Mouse (Mus musculus) lung, postnatal 10 days (tissue): ENCODE data around the gene Slc25a39.
"Not testable (repeated sequence)": the region's sequence is repeated elsewhere in the genome, so short reads cannot be mapped to it uniquely, and the experiment has no call there.

Experiments used
- DNase-seq: peaks from one replicate; pipeline ENCODE4 v3.0.0; 2021

Gene Slc25a39

DNA sequence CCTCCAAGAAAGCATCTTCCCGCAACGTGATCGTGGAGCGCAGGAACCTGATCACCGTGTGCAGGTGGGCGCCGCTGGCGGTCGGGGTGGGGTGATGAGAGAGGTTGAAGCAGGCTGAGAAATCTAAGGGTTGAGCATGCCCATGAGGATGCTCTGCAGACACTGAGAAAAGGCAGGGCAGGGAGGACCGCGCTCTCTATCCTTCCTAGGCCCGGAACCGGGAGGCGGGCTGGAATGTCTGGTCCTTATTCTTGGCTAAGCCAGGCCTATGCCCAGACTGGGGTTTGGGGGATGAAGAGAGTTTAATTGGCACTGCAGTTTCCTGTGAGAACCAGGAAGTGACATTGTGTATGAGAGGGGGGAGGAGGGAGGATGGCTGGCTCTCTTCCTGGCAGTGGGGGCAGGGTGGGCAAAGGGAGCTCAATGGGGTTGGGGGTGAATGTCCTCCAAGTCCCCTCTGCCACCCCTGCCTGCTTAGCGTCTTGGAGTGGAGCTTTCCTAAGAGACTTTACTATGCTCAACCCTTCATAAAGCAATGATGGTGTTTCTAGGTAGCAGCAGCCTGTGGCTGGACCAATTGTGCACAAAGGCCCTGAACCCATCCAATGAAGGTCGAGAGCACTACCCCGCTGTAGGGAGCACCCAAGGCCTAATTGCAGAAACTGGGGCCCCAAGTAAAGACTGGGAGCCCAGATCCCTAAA lies 13.9 kb downstream of the Slc25a39 start:
- no peak for DNase-seq

DNA sequence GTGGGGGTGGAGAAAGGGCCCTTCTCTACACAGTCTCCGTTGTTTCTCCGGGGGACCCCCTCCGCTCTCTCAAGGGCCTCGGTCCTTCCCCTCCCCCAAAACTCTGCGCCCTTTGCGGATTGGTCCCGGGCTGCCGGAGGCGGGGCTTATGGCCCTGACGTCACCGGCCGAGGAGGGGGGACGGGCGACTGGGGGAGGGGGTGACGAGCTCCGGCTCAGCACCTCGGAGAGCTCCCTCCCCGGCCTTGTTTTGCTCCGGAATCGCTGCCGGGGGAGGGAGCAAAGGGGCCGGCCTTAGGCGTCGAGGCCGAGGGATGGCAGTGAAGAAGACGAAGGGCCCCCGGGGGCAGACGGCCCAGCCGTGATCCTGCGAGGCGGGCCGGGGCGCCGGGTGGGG lies 14.5 kb downstream of the Slc25a39 start, which contains the start of gene Rundc3a:
Gene Rundc3a, plus strand, starts transcription at position 166 of the 397 bp plus-strand sequence.
- peak; percentile 91 for DNase-seq

DNA sequence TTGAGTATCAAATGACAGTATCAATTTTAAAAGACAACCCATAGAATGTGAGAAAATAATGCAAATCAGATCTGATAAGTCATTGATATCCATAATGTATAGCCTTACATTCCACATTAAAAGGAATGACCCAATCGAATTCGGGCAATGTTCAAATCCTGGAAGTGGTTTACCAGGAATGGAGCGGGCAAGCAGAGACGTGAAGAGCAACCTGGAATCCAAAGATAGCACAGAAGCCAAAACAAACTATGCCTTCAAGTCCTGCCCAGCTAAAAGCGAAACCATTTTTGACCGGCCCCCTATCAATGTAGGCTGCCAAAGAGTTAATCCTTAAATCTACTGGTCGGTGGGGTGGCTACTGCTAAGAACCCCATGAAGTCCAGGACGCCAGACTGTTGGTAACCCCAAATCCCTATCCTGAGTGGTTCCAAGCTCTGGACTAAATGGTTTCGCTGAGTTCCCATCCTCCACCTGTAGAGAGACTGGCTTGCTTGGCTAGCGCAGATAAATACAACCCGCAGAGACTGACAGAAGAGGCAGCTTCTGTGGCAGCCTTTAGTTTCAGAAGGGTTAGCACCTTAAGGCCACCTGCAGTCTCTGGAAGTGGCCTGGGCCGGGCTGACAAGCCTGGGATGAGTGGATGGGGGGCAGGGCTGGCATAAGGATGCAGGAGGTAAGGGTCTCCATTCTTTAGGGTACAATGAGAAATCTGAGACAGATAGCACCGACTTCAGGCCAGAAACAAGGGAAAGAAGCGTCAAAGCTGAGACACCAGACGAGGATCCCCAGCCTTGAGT lies 15.1 kb downstream of the Slc25a39 start:
- DNase-seq = no peak

DNA sequence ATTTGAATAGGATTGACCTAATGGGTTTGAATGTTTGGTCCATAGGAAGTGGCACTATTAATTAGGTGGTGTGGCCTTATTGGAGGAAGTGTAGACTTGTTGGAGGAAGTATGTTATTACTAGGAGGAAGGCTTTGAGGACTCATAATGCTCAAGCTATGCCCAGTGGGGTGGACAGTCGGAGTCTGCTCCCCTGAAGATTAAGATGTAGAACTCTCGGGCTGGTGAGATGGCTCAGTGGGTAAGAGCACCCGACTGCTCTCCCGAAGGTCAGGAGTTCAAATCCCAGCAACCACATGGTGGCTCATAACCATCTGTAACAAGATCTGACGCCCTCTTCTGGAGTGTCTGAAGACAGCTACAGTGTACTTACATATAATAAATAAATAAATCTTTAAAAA lies 18.3 kb downstream of the Slc25a39 start:
- not testable (repeated sequence) for DNase-seq

DNA sequence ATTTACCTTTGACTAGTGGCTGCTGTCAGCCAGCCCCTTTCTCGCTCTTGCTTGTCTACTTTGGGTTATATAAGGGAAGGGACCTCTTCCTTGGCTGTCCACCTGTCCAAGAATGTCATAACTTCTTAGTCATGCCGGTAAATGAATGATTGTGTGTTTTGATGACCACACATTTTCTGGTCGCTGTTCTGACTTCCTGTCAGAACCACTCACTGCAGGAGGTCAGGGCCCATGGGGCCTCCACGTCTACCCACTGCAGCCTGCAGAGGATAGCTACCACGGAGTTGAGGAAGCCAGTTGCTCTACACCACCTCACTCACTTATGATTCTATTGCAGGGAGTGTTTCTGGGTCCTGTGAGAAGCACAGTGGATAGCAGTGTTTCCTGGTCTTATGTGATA lies 21.6 kb downstream of the Slc25a39 start:
- DNase-seq = no peak

DNA sequence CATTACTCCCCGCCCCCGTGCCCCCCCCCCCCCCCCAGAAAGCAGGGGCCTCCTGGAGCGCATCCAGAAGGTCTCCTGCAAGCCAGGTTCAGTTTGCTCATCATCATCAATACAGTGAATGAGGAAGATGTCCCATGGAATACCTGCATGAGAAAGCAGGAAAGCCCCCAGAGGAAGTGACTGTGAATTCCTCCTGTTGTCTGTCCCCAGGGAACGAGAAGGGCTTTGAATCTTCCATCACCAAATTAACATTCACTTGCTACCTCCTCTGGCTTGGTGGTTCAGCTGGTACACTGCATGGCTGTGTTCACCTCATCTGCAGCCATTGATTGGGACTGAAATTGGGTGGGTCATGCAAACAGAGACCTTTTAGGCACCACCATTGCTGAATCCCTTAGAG lies 22.7 kb downstream of the Slc25a39 start:
- no peak for DNase-seq

DNA sequence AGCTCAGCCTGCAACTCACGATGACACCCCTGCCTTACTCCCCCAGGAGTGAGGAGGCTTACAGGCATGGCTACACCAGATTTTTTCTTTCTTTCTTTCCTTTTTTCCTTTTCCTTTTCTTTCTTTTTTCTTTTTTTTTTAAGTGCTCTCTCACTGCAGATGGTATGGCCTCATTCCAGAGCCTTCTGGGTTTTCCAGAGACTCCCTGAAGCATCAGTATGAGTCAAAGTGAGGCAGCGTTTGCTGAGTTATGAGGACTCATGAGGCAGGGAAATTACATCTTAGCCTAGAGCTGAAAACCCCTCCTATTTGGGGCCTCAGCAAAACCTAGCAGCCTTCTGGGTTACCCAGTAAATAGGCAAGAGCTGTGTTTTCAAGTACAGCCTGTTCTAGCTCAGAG lies 23.3 kb downstream of the Slc25a39 start:
- no peak for DNase-seq

DNA sequence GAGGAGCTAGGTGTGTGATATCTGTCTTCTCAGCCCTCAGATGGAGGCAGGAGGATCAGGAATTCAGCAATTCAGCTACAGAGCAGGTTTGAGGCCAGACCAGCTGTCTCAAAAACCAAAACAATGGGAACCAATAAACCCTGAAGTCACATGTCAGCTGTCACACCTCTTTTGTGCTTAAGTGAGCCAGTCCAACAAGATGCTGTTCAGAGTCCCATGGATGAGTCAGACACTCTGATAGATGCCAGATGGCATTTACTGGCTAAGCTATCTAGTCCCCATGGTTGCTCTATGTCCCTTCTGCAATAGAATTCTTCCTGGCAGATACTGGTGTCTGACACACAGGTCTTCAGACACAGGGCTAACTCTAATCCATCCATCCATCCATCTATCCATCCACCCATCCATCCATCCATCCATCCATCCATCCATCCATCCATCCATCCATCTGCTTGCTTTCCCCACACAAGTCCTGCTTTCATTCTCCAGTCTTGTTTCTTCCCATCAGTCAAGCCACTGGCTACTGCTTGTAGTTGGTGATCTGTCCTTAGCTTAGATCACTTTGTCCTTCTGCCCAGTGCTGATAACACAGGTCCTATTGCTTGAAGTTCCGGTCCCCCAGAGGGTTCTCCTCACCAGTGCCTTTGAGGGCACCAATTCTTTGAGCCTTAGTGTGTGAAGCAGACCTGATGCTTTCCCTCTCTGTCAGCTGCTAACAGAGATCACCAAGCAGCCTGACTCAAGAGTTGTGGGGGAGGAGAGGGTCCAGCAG lies 24.2 kb downstream of the Slc25a39 start:
- DNase-seq = no peak

DNA sequence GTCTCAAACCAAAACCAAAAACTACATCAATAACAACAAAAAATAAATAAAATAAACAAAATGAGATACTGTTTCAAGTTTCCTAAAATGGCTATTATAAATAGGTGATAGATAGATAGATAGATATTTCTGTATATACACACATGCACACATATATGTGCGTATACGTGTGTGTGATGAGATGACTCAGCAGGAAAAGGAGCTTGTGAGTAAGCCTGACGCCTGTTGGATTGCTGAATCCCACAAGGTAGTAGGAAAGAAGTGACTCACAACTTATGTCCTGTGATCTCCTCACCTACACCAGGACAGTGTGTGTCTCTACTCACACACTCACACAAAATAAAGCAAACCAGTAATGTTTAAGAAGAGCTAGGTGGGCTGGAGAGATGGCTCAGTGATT lies 25.0 kb downstream of the Slc25a39 start:
- no peak for DNase-seq

DNA sequence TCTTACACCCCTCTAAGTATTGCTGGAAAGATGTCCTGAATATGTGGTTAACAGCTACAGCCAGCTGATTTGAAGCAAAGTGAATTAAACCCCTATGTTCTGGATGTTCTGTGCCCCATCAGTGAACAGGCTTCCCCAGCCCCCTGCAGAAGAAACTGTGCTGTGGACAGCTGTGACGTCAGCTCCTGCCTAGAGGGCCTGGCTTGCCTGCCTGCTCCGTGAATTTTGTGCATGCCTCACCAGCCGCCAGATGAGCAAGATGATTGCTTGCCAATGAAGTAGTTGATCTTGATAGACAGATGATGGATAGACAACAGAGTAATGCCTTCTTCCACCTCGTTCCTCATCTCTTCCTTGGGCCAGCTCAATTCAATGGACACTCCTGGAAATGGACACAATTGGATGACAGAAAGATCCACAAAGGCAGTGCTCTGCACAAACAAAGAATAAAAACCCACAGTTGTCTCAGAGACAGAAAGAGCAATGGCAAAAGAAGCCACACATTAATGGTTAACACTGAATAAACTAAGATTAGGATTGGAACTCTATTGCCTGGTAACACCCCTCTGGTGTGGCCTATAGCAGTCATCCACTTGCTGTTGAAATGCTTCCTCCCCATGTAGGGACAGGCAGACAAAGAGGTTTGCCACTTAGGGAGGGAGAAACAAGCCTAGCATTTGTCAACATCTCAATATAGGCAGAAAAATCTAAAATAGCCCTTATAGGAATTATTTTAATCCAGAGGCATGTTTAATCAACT lies 26.2 kb downstream of the Slc25a39 start:
- no peak for DNase-seq

DNA sequence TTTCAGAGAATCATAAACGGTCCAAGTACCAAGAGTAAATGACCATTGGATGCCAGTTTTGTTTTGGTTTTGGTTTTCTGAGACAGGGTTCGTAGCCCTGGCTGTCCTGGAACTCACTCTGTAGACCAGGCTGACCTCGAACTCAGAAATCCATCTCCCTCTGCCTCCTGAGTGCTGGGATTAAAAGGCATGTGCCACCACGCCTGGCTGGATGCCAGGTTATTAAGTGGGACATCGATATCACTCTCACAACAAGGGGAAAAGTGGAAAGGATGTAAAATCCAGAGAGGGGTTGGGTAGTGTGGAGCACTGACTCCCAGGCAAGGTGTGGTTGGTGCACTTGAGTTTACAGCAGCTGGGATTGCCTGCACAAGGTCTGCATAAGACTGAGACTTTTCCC lies 27.7 kb downstream of the Slc25a39 start:
- no peak for DNase-seq

DNA sequence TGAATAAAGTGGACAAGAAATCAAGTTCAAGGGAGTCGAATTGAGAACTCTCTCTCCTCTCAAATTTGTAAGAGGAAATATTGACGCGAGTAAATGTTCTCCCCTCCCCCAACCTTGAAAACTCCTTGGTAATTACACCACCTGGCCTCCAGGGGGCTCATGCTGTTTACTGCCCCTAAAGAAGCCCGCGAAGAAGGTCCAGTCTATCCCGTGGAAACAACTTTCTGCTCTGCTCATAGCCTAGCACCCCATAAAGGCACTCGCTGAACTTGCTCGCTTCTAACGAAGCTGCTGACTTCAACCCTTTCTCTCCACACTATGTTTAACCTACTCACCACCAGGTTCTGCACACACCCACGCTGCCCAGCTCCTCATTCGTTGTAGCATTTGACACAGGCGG lies 30.6 kb downstream of the Slc25a39 start:
- no peak for DNase-seq

DNA sequence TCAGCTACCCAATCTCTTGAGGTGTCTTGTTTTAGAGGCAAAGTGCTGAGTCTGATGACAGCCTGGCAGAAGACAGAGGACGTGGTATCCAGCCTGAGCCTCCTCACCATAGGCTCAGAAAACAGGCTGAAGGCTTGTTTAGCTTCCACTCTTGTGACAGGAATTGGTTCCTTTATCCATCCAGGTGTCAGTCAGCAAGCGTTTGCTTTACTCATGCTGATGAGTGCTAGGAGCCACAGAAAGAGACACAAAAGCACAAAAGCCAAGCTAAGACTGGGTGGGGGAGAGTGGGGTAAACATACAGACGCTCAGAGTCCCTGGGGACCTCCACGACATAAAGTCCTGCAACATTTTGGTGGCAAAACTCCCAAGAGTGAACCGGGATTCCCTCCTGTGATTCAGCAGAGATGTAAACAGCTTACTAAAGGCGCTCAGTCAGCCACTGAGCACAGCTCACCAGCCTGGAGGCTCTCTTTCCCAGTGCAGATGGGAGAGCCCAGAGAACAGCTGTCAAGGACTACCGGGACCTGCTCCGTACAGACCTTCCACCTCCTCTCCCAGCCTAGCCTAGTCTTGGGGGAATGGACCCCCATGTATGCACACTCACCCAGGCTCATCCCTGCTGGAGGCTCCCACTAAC lies 31.4 kb downstream of the Slc25a39 start:
- no peak for DNase-seq

DNA sequence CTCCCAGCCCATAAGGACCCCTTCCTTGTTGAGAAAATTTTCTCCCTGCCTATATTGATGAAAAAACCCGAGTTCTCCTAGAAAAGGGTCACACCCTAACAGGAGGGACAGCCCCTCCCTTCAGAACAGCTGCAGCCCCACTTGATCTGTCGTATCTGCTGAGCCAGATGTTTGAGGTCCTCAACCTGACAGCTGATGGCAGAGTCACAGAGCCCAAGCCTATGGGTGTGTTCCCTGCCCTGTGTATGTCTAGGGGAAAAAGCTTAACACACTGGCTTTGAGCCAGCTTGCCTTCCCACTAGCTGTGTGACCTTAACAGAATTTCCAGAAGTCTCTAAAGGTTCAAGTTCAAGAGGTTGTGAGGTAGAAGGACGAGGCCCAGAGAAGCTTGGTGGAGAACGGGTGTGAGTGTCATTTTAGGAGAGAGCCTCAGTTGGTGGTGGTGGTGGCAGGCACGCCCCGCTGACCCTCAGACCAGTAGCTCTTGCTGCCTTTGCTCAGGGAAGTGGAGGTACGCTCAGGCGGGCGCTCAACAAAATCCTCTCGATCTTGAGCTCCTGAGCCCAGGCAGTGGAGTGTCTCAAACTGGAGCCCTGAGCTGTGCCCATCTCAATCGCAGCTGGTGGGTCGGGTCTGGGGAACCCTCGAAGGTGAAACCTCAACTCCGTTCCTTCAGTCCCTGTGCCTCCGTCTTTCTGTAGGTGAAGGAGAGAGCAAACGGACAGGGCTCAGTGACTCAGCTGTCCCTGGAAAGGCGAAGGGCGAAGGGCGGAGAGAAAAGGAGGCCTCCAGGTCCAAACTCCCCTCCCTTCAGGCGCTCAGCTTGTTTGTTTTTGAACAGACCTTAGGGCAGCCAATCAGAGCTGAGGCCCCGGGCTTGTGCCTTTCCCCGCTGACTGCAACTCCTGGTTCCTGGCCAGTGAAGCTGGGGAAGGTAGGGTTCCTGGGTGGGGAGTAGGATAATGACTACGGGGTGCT lies 32.3 kb downstream of the Slc25a39 start:
- peak; percentile 33 for DNase-seq

DNA sequence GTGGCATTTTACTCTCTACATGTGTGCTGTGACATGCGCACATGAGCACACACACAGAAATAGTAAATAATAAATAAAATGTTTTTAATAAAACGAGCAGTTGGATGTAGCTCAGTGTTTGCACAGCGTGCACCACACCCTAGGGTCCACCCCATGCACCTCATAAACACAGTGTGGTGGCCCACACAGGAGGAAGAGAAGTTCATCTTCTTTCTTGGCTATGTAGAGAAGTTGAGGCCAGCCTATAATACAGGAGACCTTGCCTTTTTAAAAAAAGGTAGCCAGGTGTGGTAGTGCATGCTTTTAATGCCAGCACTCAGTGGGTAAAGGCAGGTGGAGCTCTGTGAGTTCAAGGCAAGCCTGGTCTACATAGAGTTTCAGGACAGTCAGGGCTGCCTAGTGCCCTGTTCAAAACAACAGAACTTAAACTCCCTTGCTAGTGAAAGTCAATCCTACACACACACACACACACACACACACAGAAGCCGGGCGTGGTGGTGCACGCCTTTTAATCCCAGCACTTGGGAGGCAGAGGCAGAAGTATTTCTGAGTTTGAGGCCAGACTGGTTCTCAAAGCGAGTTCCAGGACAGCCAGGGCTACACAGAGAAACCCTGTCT lies 33.5 kb downstream of the Slc25a39 start:
- DNase-seq = no peak

DNA sequence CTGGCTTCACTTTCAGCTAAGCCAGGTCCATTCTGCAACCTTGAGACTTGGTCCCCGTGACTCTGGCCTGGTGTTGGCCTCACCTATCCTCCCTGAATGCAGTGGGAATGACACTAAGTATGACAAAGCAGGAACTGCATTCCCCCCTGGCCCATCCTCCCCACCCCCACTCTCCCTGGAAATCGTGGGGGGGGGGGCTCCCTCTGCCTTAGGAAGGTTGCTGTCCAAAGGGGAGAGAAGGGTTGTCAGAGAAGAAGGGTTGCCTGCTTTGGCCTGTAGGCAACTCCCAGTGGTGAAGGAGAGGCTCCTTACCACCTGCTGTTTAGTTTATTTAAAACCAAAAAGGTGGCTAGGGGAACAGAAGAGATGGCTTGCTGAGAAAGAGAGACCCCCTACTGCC lies 34.1 kb downstream of the Slc25a39 start:
- no peak for DNase-seq

DNA sequence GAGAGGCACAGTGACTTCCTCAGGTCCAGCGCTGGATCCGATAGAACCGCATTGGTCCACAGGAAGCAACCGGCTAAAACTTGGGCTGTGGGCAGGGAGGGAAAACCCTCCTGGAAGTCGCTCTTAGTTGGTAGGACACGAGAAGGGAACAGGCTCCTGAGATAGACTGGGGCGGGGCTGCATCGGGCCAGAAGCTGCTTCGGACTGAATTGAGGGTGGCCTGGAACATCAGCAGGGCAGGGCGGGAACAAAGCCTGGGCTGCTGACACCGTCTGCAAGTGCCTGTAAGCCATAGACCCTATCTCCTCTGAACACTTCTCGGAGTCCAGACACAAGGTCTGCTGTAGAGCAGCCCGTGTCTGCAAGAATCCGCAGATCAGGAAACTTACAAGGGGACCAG lies 34.8 kb downstream of the Slc25a39 start:
- DNase-seq = no peak

DNA sequence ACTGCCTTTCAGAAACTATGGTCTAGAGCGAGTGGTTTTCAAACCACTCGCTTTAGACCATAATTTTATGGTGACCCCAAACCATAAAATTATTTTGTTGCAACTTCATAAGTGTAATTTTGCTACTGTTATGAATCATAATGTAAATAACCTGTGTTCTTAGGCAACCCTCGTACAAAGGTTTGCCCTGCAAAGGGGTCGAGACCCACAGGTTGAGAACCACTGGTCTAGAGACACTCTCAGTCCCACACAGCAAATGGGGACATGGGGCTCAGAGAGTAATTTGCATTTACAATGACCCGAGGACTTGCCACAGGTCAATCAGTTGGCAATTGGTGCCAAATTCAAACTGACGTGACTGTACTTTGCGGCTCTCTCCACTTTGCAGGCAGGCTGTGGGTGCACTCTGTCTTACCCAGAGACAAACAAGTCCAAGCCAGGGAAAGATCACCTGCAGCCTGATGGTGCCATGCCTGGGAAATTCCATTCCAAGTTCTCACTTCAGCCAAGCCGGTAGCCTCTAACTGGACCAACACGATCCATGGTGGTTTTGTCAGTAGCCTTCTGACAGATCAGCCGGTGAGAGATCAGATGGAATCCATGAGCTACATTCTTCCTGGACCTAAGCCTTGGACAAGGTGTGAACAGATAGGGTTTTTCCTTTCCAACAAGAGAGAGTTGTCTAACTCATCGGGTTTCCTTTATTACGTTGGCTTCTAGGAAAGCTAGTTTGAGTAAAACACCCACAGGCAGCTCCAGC lies 35.6 kb downstream of the Slc25a39 start:
- no peak for DNase-seq

DNA sequence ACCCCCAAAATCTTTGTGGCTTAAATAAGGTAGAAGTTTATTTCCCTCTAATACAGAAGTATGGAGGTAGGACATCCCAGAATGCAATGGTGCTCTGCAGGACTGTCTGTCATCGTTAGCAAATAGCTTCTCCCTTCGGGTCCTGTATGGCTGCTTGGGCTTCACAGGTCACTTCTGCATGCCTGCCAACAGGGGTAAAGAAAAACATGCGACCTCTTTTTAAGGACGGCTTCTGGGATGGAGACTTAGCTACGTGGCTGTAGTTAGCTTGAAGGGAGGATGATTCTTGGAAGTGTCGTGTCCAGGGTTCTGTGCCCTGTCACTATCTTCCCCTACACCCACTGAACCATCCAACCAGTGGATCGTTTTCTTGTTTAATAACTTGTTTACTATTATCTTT lies 37.5 kb downstream of the Slc25a39 start:
- no peak for DNase-seq

DNA sequence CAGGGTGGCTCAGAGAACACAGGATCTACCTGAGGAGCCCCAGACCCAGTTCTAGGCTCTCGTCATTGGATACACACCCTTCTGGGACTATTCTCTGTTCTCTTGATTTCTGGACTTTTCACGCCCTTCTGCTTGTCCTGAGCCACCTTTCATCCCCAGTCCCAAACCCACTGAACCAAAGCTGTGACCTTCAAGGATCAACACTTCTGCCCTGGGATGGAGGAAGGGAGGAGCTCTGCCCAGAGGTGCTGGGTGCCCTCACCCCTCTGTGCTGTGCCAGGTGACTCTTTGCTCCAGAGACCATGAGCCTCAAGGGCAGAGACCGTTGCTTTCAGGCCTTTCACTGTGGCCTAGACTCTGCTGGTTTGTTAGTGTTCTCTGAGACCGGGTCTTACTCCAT lies 38.5 kb downstream of the Slc25a39 start:
- DNase-seq = no peak
